Mouse (Mus musculus) yolk sac, embryonic 10.5 days (tissue): ENCODE results near the gene Supt6.

ENCODE experiments used
- DNase-seq: peaks from one replicate; pipeline ENCODE4 v3.0.0-alpha.2; 2017; ENCODE audit warnings: low spot score

Gene Supt6

DNA sequence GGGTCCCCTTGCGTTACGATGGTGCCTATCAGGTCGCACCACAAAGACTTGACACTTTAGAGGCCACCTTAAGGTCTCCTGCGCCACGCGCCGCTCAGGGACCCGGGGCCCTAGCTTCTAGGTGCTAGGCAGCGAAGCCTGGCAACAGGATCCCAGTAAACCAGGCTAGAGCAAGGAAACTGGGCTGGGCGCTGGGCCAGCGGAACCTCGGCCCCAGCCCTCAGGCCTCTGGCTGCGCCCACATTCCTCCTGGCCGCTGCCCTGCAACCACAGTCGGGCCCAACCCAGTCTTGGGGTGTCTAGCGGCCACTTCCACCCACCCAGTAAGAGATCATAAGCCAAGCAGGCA is 80.1 kb downstream of the Supt6 start:
- no peak for DNase-seq

DNA sequence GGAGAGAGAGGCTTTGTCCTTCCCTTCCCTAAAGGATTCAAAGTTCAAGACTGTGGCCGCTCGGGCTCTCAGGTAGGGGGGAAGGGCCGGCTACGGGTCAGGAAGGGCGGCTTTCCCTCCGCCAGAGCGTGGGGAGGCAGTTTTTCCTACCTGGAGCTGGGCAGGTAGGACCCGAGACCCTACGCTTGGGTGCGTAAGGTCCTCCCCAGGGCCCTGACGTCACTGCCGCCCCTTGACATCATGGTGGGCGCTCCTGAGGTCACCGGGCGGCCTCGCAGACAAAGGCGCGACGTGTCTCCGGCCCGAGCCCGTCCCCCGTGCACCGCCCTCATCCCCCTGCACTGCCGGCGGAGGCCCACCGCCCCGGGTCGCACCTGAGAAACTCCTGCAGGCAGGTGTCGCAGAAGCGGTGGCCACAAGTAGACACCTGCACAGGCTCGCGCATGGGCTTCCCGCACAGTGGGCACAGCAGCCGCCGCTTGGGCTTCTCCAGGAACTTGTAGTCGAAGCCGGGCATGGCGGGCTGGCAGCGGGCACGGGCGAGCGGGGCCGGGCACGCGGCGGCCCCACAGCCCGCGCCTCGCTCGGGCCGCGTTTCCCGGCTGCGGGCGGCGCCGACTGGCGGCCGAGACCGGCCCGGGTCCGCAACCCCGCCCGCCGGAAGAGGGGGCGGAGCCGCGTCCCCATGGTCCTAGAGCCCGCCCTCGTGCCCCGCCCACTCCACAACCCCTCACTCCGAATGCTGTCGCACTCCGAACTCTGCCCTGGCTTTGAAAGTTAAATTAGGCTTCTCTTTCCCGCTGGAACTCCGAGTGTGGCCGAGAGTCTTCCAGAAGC is 80.6 kb downstream of the Supt6 start, which contains the start of gene Traf4:
TSS of gene Traf4 (minus strand) at position 666 of the 837 bp plus-strand sequence.
- DNase-seq: peak; percentile 88

DNA sequence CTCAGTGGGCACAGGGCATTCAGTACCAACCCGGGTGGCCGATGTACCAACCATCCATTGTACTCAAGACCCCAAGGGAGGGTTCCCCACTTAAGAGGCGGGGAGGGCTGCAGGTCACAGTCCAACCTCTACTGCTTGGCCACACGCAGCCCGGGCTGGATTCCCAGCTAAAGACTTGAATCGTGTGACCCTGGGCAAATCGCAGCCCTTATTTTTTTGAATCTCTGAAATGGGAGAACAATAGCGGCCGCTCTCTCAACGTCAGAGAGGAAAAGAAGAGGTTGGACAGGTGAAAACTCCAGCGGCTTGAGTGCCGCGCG is 81.2 kb downstream of the Supt6 start:
- no peak for DNase-seq

DNA sequence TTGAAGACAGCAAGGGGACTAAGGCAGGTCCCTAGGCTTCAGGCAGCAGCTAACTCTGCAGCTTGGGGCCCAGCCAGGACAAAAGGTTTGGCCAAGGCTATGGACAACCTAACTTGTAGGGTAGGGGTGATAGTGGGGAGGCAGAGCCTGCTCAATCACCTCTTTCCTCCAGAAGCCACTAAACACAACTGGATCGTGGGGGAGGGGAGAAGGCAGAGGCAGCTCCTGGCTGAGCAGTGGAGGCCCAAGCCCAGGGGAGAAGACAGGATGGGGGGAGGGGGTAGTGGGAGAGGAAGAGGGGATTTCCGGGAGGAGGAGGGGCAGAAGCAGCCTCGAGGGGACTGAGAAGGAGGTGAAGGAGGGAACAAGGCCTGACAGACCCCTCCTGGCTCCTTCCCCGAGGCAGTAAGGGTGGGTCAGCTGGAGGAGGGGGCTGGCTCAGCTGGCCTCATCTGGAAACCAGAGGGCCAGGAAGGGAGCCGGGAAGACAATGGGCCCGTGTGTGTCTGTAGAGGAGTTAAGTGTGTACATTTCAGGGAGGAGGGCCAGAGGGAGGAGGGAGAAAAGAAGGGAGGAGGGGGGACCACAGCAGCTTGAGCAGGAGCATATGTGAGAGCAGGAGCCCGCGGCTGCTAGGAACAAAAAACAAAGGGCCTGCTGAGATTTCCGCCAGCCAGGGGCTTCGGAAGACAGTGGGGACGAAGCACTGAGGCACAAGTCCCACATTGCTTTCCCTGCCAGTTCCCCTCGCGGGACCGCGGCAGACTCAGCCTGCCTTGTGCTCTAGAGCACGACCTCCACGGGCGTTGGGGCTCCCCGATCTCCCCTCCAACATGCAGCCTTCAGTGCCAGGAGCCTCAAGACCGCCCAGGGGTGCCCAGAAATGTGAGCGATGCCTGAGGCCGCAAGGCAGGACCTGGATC is 81.8 kb downstream of the Supt6 start:
- DNase-seq: peak; percentile 89

DNA sequence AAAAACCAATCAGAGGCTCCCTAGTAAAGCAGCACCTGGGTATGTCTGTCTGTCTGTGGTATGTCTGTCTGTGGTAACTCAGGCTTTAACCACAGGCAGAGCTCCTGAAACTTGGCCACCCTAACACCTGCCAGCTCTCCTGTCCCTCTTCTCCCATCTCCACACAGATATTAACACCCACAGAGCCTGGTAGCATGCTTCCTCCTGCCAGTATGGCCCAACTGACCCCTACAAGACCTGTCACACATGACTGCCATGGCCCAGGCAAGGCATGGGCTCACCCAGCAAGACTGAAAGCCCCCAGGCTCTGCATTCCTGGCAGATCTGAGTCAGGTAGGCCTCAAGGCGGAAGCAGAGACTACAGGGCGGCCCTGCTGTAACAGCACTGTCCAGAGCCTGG is 82.7 kb downstream of the Supt6 start:
- DNase-seq: no peak

DNA sequence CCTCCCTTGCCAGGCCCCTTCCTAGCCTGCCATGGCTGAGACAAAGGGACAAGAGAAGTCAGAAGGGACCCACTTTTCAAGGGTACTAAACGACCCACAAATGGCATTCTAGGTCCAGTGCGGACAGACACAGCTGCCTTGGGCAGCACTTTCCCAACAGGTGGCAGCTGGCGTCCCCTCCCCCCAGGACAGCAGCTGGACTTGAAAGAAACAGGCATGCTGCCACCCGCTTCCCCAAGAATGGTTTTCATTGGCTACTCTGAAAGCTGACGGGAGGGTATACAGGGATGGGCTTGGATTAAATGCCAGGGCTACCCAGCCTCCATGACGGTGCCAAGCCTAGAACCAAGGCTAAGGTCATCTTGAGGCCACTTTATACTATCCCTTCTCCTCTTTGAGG is 83.3 kb downstream of the Supt6 start:
- no peak for DNase-seq

DNA sequence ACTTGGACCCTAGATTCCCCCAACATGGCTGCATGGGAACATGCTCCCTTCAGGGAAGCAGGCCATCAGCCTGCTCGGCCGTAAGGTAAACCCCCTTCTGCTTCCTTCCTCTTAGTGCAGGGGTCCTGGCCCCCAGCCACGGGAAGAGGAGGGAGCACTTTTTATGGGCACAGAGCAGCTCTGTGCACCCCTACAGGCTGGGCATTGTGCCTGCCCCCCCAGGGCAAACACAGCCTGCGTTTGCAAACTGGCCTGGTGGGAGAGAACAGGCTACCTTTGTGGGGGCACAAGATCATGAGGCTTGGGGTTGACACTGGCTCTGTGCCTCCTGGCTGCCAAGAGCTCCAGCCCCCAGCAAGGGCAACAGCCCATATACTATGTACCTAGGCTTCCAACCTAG is 83.8 kb downstream of the Supt6 start:
- no peak for DNase-seq

DNA sequence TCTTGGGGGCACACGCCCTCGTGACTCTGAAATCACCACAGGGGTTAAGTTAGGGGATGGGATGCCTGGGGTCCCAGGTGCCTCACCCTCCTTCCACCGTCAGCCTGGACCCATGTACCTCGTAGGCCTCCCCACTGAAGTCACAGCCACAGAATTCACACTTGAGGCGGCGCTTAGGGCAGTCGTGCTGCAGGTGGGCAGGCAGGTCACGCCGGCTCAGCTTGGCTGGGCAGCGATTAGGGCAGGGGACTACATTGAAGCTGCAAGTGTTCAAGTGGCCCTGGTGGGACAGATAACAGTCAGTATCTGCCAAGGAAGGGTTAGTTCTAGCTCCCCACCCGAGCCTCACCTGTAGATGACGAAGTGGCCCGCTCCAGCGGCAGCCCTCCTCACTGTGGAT is 84.6 kb downstream of the Supt6 start:
- no peak for DNase-seq

DNA sequence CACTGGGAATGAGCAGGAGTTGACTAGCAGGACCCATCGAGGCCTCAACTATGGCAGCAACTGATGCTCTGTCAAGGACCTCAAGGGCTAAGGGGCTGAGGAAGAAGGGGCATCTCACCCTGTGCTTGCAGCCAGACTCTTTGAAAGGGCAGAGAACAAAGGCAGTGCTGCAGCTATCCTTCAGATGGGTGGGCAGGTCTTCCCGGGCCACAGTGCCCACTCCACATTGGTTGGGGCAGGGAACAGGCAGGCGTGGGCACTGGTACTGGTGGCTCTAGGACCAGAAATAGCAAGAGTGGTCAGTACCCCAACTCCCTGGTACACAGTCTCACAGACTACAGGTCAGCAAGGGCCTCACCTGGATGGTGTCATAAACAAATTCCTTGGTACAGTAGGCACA is 85.1 kb downstream of the Supt6 start:
- DNase-seq: no peak

DNA sequence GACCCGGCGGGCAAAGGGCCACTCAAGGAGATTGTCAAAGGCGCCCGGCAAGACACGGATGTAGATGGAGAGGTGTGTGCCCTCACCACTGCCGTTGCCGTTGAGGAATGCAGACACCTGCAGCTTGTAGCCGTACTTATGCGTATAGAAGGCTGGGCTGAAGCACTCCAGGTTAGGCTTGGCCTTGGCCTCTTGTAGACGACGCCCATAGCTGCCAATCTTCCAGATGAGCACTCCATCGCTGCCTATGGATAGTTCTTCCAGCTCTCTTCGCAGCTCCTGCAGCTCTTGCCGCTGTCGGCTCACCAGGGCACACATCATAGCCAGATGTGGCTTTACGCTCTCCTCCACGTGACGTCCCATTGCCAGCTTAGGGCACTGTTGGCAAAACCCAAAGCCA is 85.6 kb downstream of the Supt6 start:
- DNase-seq: no peak

DNA sequence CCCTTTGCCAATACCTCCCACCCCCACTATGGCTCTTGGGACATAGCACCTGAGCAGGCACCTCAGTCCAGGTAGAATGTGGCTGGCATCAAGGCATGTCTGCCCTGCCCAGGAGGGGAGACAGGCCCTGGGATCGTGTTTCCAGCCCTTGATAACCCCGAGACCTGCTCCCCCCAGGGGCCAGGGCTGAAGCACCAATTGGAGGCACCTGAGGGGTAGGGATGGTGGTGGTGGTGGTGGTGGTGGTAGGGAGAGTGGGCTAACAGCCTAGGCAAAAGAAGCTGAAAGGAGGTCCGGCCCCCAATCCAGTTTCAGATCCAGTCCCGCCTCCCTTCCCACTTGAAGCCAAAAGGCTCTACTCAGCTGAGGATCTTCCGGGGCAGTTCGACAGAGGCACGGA is 86.2 kb downstream of the Supt6 start:
- no peak for DNase-seq

DNA sequence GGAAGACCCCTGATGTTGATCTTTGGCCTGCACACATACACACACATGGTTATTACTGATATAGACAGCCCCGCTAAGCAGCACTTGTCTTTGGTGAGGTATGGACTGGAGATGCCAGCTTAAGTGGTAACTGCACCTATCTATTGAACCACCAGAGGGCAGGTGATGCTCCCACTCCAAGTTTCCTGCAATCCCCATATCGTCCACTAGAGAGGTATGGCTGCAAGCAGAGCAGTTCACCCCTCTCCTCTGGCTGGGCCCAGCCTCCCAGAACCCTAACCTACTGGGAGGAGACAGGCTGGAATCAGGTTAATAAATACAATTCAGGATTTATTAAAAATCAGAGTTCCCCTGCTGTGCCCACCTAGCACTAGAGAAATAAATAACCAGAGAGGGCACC is 86.7 kb downstream of the Supt6 start:
- DNase-seq: peak; percentile 79
